Mouse (Mus musculus): ENCODE measurements around the gene Sync. TPM values are rescaled to one million over a fixed set of nuclear protein-coding genes. Genes with fewer than 3 reads are reported as not detected.
A peak's percentile ranks its signal among the peaks of the same experiment; 100 is the strongest.

Sync gene
- polyA plus RNA-seq, 1 experiment: not detected

DNA sequence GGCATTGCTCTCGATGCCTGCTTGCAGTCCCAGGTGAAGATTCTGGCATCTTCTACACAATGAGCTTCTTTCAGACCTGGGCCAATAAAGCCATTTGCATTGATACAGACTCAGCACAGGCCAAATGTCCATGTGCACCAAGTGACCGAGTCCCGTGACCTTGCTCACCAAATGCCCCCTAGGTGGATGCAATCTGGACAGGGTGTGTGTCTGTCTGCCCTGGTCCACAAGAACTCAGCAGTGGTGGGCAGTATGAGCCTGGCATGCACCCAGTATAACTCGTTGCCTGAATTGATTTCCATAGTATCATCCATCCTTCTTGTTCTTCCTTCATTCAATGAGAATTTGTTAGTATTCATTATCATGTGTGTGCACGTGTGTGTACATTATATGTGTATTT, 4.2 kb upstream of the Sync start:
- TF ChIP-seq GATA1 (IDR thresholded peaks at IDR 0.05; ENCODE audit: borderline replicate concordance, low read length): no peak
- no peak for TF ChIP-seq FLI1 (IDR thresholded peaks at IDR 0.05; ENCODE audit: low read length)
- peaks cover 55% of the 10 kb centered on the region for H3K27me3 ChIP-seq (replicated peaks)
- H3K4me3 ChIP-seq (replicated peaks): no peak overlapping the region
- H3K9me3 ChIP-seq: peaks cover 10% of the 10 kb centered on the region
- no peaks in the 10 kb centered on the region for H3K36me3 ChIP-seq (replicated peaks; ENCODE audit: low read length)
- peaks cover 24% of the 10 kb centered on the region for H3K4me1 ChIP-seq

DNA sequence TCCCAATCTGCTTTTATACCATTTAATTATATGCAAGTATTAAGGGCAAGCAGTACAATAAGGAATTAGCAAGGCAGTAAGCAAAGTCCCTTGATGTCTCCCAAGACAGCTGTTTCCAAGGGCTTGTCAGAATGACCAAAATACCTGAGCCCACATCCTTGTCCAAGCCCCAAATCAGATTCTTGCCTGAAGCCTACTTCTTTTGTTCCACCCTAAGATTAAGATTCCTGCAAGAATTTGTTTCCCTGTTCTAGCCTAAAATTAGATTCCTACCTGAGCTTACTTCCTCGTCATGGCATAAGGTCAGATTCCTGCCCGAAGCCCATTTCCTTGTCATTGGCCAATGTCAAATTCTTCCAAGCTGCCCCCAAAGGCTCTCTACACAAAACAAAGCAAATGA, 2.7 kb upstream of the Sync start:
- peaks cover 25% of the 10 kb centered on the region for H3K4me1 ChIP-seq
- no peaks in the 10 kb centered on the region for H3K36me3 ChIP-seq (replicated peaks; ENCODE audit: low read length)
- peaks cover 66% of the 10 kb centered on the region for H3K27me3 ChIP-seq (replicated peaks)
- TF ChIP-seq FLI1 (IDR thresholded peaks at IDR 0.05; ENCODE audit: low read length) (no peak), GATA1 (IDR thresholded peaks at IDR 0.05; ENCODE audit: borderline replicate concordance, low read length) (no peak)
- H3K4me3 ChIP-seq (replicated peaks): no peak overlapping the region
- H3K9me3 ChIP-seq: peaks cover 15% of the 10 kb centered on the region

DNA sequence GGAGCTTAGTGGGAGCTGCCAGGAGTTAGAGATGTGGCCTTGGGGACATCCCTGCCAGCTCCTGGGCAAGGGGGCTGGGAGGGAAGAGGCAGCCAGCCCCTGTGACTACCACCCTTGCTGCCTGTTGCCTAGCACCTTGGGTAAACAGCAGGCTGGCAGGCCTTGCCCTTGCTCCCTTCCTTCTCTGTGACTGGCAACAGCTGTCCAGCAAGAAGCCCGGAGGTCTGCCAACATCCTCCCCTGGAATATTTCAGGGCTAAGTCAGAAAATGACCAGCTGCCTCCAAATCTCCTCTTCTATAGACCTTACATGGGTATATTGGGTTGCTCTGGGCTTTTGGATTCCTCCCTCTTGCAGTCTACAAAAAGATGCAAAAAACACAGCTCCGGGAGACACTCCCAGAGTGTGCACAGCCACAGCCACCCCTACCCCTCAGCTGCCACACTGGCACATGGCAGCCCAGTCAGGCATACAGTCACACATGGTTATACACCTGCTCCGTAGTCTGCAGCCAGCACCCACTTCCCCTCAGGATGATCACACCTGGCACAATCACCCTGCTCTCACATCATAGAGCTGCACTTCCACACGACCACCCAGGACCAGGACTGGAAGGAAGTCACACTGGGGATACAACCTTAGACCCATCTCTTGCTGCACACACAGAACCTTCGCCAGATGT, 1.3 kb upstream of the Sync start:
- H3K36me3 ChIP-seq (replicated peaks; ENCODE audit: low read length): no peaks in the 10 kb centered on the region
- peaks cover 15% of the 10 kb centered on the region for H3K9me3 ChIP-seq
- H3K4me1 ChIP-seq: peaks cover 25% of the 10 kb centered on the region
- no peak overlapping the region for H3K4me3 ChIP-seq (replicated peaks)
- TF ChIP-seq FLI1 (IDR thresholded peaks at IDR 0.05; ENCODE audit: low read length): no peak
- no peak for TF ChIP-seq GATA1 (IDR thresholded peaks at IDR 0.05; ENCODE audit: borderline replicate concordance, low read length)
- peaks cover 71% of the 10 kb centered on the region for H3K27me3 ChIP-seq (replicated peaks)

DNA sequence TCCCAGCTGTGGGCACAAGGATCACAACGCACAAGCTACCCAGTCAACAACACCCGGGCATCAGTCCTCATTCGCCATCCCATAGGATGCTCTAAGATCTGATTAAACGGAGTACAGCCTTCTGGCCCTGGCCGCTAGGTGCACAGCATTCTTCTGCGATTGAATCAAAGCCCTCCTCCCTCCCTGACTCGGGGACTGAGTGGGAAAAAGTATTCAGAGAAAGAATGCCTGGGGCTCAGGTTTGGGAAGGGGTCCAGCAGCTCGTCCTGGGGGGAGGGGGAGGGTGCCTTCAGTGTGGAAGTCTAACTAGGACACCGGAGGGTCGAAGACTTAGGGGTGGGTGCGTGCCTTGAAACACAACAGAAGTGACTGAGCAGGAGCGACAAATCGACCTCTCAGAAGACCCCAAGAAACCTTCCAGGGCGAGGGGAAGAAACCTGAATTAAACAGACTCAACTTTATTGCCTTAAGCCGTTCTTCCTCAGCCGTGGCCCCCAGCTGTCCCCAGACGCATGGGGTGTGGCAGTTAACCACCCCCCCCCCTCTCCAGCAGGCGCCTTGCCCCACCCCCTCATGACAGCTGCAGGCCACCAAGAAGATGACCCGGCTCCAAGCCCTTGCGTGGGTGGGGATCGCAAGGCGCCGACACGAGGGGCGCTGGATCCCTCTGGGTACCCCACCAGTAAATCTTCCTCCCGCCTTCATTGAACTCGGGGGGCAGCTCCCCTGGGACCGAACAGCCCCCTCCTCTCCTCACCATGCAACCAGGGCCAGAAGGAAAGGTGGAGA, 540 bp upstream of the Sync start:
- H3K36me3 ChIP-seq (replicated peaks; ENCODE audit: low read length): no peaks in the 10 kb centered on the region
- peaks cover 25% of the 10 kb centered on the region for H3K4me1 ChIP-seq
- TF ChIP-seq FLI1 (IDR thresholded peaks at IDR 0.05; ENCODE audit: low read length) (no peak), GATA1 (IDR thresholded peaks at IDR 0.05; ENCODE audit: borderline replicate concordance, low read length) (no peak)
- peaks cover 15% of the 10 kb centered on the region for H3K9me3 ChIP-seq
- H3K27me3 ChIP-seq (replicated peaks): peaks cover 73% of the 10 kb centered on the region
- H3K4me3 ChIP-seq (replicated peaks): peak overlapping the region; percentile 89

DNA sequence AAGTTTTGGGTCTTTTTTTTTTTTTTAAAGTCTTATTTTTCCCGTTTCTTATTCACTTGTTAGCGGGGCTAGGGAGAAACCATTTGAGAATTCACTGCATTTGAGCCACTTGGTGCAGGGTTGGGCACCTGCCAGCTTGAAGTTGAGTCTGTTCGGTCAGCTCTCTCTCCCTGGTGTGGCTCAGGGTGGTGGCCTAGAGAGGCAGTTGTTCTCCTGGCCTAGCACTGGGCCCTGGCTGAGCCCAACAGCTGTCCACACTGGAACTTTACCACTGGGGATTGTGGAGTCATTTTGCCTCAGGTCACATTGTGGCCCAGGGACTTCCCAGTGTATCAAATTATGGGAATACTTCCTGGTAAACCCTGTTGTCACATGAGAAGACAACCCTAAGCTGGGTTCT, 650 bp downstream of the Sync start:
- peaks cover 75% of the 10 kb centered on the region for H3K27me3 ChIP-seq (replicated peaks)
- H3K36me3 ChIP-seq (replicated peaks; ENCODE audit: low read length): no peaks in the 10 kb centered on the region
- peaks cover 25% of the 10 kb centered on the region for H3K4me1 ChIP-seq
- TF ChIP-seq FLI1 (IDR thresholded peaks at IDR 0.05; ENCODE audit: low read length) (no peak), GATA1 (IDR thresholded peaks at IDR 0.05; ENCODE audit: borderline replicate concordance, low read length) (no peak)
- H3K4me3 ChIP-seq (replicated peaks): no peak overlapping the region
- peaks cover 23% of the 10 kb centered on the region for H3K9me3 ChIP-seq

DNA sequence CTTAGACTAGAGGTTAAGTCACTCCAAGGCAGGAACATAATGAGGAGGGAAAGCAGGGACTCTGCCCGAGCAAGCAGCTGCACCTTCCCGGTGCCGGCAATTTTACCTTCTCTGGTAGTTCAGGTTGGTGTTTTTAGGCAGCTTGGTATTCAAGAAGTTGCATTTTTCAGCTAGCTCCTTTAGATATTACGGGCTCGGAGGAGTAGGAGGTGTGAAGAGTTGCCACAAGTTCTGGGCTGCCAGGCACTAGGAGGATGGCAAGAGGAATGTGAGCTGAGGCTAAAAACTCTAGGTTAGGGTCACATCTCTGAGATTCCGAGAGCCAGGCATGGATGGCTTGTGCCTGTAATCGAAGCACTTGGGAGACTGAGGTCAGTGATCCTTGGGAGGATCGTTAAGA, 2.3 kb downstream of the Sync start:
- Histone ChIP-seq H3K36me3 (replicated peaks; ENCODE audit: low read length) (no peaks in the 10 kb centered on the region), H3K4me3 (replicated peaks) (no peak overlapping the region), H3K9me3 (peaks cover 28% of the 10 kb centered on the region), H3K4me1 (peaks cover 25% of the 10 kb centered on the region), H3K27me3 (replicated peaks) (peaks cover 79% of the 10 kb centered on the region)
- no peak for TF ChIP-seq GATA1 (IDR thresholded peaks at IDR 0.05; ENCODE audit: borderline replicate concordance, low read length)
- no peak for TF ChIP-seq FLI1 (IDR thresholded peaks at IDR 0.05; ENCODE audit: low read length)

DNA sequence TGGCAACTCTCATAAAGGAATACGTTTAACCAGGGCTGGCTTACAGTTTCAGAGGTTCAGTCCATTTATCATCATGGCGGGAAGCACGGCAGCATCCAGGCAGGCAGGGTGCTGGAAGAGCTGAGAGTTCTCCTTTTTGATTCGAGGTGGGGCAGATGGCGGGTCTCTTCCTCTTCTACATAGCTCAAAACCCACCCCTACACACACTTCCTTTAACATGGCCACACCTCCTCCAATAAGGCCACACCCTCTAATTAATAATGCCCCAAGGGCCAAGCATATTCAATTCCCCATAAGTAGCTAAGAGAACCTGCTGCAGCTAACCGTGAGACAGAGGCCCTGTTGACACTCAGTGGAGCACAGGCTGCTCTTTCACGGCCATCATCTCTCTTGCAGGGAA, 5.4 kb downstream of the Sync start:
- Histone ChIP-seq H3K4me1 (peaks cover 5% of the 10 kb centered on the region), H3K4me3 (replicated peaks) (no peak overlapping the region), H3K36me3 (replicated peaks; ENCODE audit: low read length) (no peaks in the 10 kb centered on the region), H3K27me3 (replicated peaks) (peaks cover 54% of the 10 kb centered on the region), H3K9me3 (peaks cover 25% of the 10 kb centered on the region)
- TF ChIP-seq GATA1 (IDR thresholded peaks at IDR 0.05; ENCODE audit: borderline replicate concordance, low read length) (no peak), FLI1 (IDR thresholded peaks at IDR 0.05; ENCODE audit: low read length) (no peak)

DNA sequence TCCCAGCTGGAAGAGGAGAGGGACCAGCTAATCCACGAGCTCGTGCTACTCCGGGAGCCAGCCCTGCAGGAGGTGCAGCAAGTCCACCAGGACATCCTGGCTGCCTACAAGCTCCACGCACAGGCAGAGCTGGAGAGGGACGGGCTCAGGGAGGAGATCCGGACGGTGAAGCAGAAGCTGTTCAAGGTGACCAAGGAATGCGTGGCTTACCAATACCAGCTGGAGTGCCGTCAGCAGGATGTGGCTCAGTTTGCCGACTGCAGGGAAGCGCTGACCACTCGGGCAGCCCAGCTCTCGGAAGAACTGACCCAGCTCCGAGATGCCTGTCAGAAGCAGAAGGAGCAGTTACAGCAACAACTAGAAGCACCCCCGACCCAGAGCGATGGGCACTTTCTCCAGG, 6.3 kb downstream of the Sync start:
- Histone ChIP-seq H3K4me3 (replicated peaks) (peak overlapping the region; percentile 23), H3K36me3 (replicated peaks; ENCODE audit: low read length) (no peaks in the 10 kb centered on the region), H3K4me1 (no peaks in the 10 kb centered on the region), H3K27me3 (replicated peaks) (peaks cover 50% of the 10 kb centered on the region), H3K9me3 (peaks cover 25% of the 10 kb centered on the region)
- no peak for TF ChIP-seq GATA1 (IDR thresholded peaks at IDR 0.05; ENCODE audit: borderline replicate concordance, low read length)
- no peak for TF ChIP-seq FLI1 (IDR thresholded peaks at IDR 0.05; ENCODE audit: low read length)

DNA sequence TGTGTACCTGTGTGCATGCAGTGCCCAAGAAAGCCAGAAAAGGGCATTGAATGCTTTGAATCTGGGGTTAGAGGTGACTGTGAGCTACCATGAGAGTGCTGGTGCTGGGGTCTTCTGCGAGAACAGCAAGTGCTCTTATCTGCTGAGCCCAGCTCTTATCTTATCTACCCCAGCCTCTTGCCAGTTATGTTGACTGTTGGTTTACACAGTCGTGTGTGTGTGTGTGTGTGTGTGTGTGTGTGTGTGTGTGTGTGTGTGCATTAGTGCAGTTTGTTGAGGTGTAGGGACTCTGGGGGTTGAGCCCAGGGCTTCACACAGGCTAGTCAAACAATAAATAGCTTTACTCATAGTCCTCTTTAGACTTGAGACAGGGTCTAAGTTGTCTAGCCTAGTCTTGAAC, 7.8 kb downstream of the Sync start:
- Histone ChIP-seq H3K4me3 (replicated peaks) (no peak overlapping the region), H3K9me3 (peaks cover 20% of the 10 kb centered on the region), H3K27me3 (replicated peaks) (peaks cover 38% of the 10 kb centered on the region), H3K4me1 (no peaks in the 10 kb centered on the region), H3K36me3 (replicated peaks; ENCODE audit: low read length) (no peaks in the 10 kb centered on the region)
- TF ChIP-seq FLI1 (IDR thresholded peaks at IDR 0.05; ENCODE audit: low read length) (no peak), GATA1 (IDR thresholded peaks at IDR 0.05; ENCODE audit: borderline replicate concordance, low read length) (no peak)

DNA sequence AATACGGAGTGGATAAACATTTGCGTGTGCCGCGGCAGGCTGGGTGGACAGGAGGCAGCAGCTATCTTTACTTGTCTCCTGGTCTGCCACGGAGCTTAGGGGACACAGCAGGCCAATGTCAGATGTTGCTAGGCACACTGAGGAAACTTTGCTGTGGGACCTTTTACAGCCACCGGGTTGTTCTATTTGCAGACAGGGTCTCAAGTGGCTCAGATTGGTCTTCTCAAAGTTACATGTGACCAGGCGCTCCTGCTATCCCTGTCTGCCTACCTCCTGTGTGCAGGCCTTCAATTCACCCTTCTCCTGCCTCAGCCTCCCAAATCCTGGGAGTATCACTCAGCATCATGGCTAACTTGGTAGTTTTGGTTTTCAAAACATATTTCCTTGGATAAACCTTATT, 8.6 kb downstream of the Sync start:
- Histone ChIP-seq H3K27me3 (replicated peaks) (peaks cover 34% of the 10 kb centered on the region), H3K9me3 (peaks cover 20% of the 10 kb centered on the region), H3K4me3 (replicated peaks) (no peak overlapping the region), H3K4me1 (no peaks in the 10 kb centered on the region), H3K36me3 (replicated peaks; ENCODE audit: low read length) (no peaks in the 10 kb centered on the region)
- no peak for TF ChIP-seq FLI1 (IDR thresholded peaks at IDR 0.05; ENCODE audit: low read length)
- TF ChIP-seq GATA1 (IDR thresholded peaks at IDR 0.05; ENCODE audit: borderline replicate concordance, low read length): no peak
